Mouse (Mus musculus): ENCODE measurements around the gene Slc26a3. TPM values are rescaled to one million over a fixed set of nuclear protein-coding genes. Genes with fewer than 3 reads are reported as not detected.

Slc26a3 gene
- polyA plus RNA-seq, 1 experiment from 2014 or later = 12.5 TPM

DNA sequence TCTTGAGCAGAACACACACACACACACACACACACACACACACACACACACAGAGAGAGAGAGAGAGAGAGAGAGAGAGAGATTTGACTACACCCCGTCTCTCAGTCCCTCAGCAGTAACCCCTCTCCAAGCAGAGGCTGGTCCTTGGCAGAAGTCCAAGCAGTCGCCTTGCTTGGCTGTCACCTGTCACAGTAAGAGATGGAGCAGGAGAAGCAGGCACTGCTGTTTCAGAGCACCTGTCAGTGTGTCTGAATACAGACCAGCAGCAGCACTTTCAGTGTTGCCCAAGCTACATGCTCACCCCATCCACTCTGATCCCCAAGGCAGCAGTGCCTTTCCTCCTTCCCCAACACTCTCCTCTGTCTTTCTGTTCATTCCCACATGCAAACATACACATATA, 9.8 kb upstream of the Slc26a3 start:
- Histone ChIP-seq H3K4me1 (replicated peaks) (no peaks in the 10 kb centered on the region; the same call in 1 of the 2 replicates), H3K9ac (no peak overlapping the region), H3K27me3 (replicated peaks) (no peaks in the 10 kb centered on the region), H3K27ac (no peak overlapping the region), H3K36me3 (no peaks in the 10 kb centered on the region), H3K4me2 (replicated peaks) (no peak overlapping the region), H3K4me3 (replicated peaks) (no peak overlapping the region), H3K9me3 (no peaks in the 10 kb centered on the region)
- ATAC-seq = 0 out of 2 replicates have a peak, but pooled peaks have one; percentile 36
- 9% methylated on average over 2 of the region's 2 CpGs for WGBS

DNA sequence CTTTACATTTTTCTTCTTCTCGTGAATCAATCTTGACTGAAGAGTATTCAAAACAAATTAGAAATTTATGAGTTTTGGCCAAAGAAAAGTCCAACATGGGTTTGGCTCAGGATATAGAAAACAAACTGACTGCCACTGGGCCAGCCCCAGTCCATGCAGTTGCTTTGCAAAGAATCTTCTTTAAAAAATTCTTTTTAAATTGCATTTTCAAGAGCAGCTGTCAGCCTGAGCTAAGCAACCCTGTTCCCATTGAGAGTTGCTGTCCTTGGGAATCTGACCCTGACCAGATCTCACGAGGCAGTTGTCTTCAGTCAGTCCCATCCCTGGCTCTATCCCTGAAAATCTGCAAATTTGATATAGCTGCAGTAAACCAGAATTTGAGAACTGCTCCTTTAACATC, 8.2 kb upstream of the Slc26a3 start:
- no peak overlapping the region for H3K4me2 ChIP-seq (replicated peaks)
- H3K36me3 ChIP-seq = no peaks in the 10 kb centered on the region
- no peaks in the 10 kb centered on the region; the same call in 1 of the 2 replicates for H3K4me1 ChIP-seq (replicated peaks)
- peak; percentile 75 for ATAC-seq
- WGBS = 31% methylated on average over 2 of the region's 2 CpGs
- H3K4me3 ChIP-seq (replicated peaks) = no peak overlapping the region
- no peak overlapping the region for H3K9ac ChIP-seq
- no peaks in the 10 kb centered on the region for H3K27me3 ChIP-seq (replicated peaks)
- H3K9me3 ChIP-seq = no peaks in the 10 kb centered on the region
- no peak overlapping the region for H3K27ac ChIP-seq

DNA sequence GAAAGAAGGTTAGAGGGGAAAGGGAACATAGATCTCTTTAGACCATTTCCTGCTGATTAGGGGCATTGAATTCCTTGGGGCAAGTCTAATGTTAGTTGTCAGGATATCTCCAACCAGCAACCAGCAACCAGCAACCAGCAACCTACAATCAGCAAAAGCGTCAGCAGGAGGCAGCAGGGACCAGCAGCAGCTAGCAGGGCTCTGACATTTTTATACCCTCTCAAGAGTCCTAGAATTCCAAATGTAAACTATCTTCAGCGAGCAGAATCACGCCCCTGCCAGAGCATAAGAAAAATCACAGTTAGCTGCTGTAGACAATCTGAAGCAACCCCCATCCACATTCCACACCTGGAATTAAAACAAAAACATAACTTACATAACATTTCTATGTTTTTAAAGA, 3.4 kb upstream of the Slc26a3 start:
- no peaks in the 10 kb centered on the region for H3K9me3 ChIP-seq
- no peak overlapping the region for H3K9ac ChIP-seq
- H3K4me3 ChIP-seq (replicated peaks) = no peak overlapping the region
- no peaks in the 10 kb centered on the region for H3K27me3 ChIP-seq (replicated peaks)
- no peaks in the 10 kb centered on the region for H3K36me3 ChIP-seq
- 31% methylated on average over 3 of the region's 3 CpGs for WGBS
- no peak overlapping the region for H3K27ac ChIP-seq
- no peak overlapping the region for H3K4me2 ChIP-seq (replicated peaks)
- H3K4me1 ChIP-seq (replicated peaks) = no peaks in the 10 kb centered on the region
- no peak for ATAC-seq

DNA sequence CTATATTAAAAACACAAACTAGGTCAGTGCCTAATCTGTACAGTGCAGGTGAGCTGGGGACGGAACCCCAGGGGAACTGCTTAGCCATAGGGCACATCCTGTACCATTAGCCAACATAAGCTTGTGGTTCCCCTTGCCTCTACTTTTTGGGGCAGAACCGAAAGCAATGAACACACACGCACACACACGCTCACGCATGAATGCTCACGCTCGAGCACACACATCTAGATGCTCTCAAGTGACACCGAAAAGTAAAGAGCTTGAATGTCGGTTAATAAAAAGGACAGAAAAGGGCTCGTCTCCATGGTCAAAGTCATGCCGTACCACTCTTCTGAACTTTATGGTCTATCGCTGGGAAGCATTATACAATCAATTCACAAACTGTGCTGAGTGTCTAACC, 1.0 kb downstream of the Slc26a3 start:
- Histone ChIP-seq H3K4me2 (replicated peaks) (no peak overlapping the region), H3K9ac (no peak overlapping the region), H3K36me3 (no peaks in the 10 kb centered on the region), H3K9me3 (no peaks in the 10 kb centered on the region), H3K4me3 (replicated peaks) (no peak overlapping the region), H3K27me3 (replicated peaks) (no peaks in the 10 kb centered on the region), H3K27ac (no peak overlapping the region), H3K4me1 (replicated peaks) (no peaks in the 10 kb centered on the region)
- no peak for ATAC-seq
- WGBS = 95% methylated on average over 12 of the region's 12 CpGs

DNA sequence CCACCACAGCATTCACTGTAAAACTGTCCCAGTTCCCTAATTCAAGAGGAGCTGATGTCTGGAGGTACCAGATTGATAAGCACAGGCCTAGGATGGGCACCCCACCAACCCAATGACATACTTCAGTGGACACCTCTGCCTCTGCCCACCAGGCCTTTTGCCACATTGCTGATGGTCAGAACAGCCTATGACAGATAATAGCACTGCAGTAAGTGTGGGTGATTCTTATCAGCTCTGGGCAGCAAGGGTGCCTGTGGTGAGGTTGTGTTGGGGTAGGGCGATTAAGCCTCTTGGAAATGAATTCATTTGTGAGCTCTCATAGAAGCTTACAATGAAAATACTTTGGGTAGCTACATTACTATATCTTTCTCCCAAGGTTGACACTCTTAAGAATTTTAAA, 5.2 kb downstream of the Slc26a3 start:
- no peaks in the 10 kb centered on the region for H3K27me3 ChIP-seq (replicated peaks)
- no peak overlapping the region for H3K9ac ChIP-seq
- no peak for ATAC-seq
- no peaks in the 10 kb centered on the region for H3K36me3 ChIP-seq
- no peak overlapping the region for H3K4me3 ChIP-seq (replicated peaks)
- no peaks in the 10 kb centered on the region for H3K9me3 ChIP-seq
- H3K27ac ChIP-seq = no peak overlapping the region
- no peaks in the 10 kb centered on the region for H3K4me1 ChIP-seq (replicated peaks)
- 89% methylated on average over 1 of the region's 1 CpGs for WGBS
- H3K4me2 ChIP-seq (replicated peaks) = no peak overlapping the region

DNA sequence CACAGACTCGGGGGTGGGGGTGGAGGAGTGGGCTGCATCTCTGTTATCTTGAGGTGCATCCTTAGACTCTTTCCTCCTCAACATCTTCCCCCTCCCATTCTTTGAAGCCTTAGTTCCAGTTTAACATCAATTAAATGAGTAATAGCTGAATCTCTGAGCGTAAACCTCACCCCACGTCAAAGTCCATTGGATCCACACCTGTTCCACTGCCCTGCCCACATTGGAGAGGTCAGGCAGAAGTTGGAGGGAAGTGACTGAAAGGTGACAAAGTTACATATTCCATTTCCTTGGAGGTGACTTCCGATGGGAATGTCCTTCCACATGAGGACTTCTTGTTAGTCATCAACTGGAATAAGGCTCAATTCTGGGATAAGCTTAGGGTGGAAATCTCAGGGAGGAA, 7.0 kb downstream of the Slc26a3 start:
- Histone ChIP-seq H3K9ac (no peak overlapping the region), H3K4me2 (replicated peaks) (no peak overlapping the region), H3K4me3 (replicated peaks) (no peak overlapping the region), H3K27me3 (replicated peaks) (no peaks in the 10 kb centered on the region), H3K9me3 (no peaks in the 10 kb centered on the region), H3K4me1 (replicated peaks) (no peaks in the 10 kb centered on the region), H3K27ac (no peak overlapping the region), H3K36me3 (no peaks in the 10 kb centered on the region)
- WGBS = 74% methylated on average over 4 of the region's 4 CpGs
- peak; percentile 70 for ATAC-seq

DNA sequence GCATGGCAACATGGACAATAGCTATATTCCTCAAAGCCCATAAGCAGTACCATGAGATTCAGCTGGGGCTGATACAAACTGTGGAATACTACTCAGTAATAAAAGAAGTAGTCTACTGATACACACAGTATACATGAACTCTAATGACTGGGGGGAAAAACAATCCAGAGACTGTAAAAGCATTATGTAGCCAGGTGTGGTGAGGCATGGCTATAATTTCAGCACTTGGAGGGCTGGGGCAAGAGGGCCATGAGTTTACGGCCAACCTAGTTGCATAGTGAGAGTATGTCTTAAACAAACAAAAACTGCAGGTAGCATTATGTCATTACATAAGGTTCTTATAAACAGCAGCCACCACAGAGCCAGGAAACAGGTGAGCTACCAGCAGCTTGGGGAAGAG, 10.2 kb downstream of the Slc26a3 start:
- Histone ChIP-seq H3K4me2 (replicated peaks) (no peak overlapping the region), H3K27me3 (replicated peaks) (no peaks in the 10 kb centered on the region), H3K9ac (no peak overlapping the region), H3K4me3 (replicated peaks) (no peak overlapping the region), H3K36me3 (no peaks in the 10 kb centered on the region), H3K27ac (no peak overlapping the region), H3K9me3 (no peaks in the 10 kb centered on the region), H3K4me1 (replicated peaks) (no peaks in the 10 kb centered on the region)
- WGBS = 41% methylated on average over 1 of the region's 1 CpGs
- ATAC-seq = no peak

DNA sequence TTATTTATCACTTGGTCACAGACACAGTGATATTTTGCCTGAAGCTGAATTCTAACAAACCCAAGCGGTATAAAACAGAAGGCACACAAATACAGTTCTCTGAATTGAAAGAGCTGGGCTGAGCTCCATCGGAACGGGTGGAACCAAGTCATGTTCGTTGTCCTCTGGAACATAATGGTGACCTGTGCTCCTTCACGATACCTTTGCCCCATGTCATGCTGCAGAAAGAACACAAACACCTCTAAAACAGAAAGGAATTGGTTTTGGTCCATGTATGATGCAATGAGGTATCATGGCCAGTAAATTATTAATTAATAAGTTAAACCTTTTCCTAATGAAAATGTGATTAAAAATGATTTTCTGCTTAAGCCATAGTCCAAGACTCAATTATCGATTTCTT, 11.3 kb downstream of the Slc26a3 start:
- ATAC-seq = no peak
- no peak overlapping the region for H3K4me2 ChIP-seq (replicated peaks)
- H3K9me3 ChIP-seq = no peaks in the 10 kb centered on the region
- no peak overlapping the region for H3K9ac ChIP-seq
- 95% methylated on average over 6 of the region's 6 CpGs for WGBS
- no peak overlapping the region for H3K27ac ChIP-seq
- no peaks in the 10 kb centered on the region for H3K4me1 ChIP-seq (replicated peaks)
- no peaks in the 10 kb centered on the region for H3K36me3 ChIP-seq
- no peak overlapping the region for H3K4me3 ChIP-seq (replicated peaks)
- no peaks in the 10 kb centered on the region for H3K27me3 ChIP-seq (replicated peaks)

DNA sequence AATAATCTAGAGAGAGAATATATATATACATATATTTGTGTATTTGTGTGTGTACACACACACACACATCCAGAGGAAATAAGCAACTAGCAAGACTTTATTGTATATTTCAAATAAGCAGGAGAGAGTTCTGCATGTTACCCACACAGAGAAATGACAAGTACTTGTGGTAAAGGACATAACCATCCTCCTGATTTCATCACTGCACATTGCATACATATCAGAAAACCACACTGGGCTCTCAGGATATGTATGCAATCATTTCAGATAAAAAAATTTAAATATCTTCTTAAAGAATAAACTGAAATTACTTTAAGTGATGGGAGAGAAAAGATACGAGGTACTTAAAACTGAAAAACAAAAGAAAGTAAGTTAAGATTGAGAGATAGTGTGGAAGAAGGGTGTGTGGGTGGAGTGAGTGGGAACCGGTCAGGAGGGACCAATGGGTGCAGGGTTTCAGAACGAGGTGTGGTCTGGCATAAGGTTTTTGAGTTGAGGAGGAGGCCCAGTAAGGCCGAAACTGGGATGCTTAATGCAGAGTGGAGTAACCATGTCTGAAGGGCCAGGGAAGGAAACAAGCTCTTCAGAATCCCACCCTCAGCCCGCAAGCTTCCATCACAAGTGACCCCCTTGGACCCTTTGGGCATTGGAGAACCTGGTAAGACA, 14.0 kb downstream of the Slc26a3 start:
- ATAC-seq = no peak
- no peaks in the 10 kb centered on the region for H3K27me3 ChIP-seq (replicated peaks)
- 74% methylated on average over 5 of the region's 5 CpGs for WGBS
- H3K27ac ChIP-seq = no peak overlapping the region
- H3K4me2 ChIP-seq (replicated peaks) = no peak overlapping the region
- H3K4me1 ChIP-seq (replicated peaks) = no peaks in the 10 kb centered on the region
- H3K4me3 ChIP-seq (replicated peaks) = no peak overlapping the region
- no peaks in the 10 kb centered on the region for H3K9me3 ChIP-seq
- H3K9ac ChIP-seq = no peak overlapping the region
- H3K36me3 ChIP-seq = no peaks in the 10 kb centered on the region

DNA sequence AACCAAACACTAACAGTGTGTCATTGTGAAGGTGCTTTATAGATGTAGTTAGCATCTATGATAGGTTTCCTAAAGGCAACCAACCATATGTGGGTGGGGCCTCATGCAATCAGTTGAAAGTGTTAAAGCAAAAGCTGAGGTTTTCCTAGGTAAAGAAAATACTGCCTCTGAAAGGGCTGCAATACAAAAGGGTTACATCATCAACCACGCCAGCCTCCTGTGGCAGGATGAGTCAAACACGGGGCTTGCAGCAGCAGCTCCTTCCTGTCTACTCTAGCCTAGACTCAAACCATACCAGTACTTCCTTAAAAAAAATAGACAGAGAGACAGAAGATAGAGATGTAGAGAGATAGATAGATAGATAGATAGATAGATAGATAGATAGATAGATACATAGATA, 25.3 kb downstream of the Slc26a3 start:
- no peak overlapping the region for H3K9ac ChIP-seq
- no peak overlapping the region for H3K27ac ChIP-seq
- 65% methylated on average over 2 of the region's 2 CpGs for WGBS
- no peak for ATAC-seq
- no peaks in the 10 kb centered on the region for H3K36me3 ChIP-seq
- H3K4me1 ChIP-seq (replicated peaks) = no peaks in the 10 kb centered on the region
- H3K4me2 ChIP-seq (replicated peaks) = no peak overlapping the region
- H3K4me3 ChIP-seq (replicated peaks) = no peak overlapping the region
- no peaks in the 10 kb centered on the region for H3K9me3 ChIP-seq
- H3K27me3 ChIP-seq (replicated peaks) = no peaks in the 10 kb centered on the region

DNA sequence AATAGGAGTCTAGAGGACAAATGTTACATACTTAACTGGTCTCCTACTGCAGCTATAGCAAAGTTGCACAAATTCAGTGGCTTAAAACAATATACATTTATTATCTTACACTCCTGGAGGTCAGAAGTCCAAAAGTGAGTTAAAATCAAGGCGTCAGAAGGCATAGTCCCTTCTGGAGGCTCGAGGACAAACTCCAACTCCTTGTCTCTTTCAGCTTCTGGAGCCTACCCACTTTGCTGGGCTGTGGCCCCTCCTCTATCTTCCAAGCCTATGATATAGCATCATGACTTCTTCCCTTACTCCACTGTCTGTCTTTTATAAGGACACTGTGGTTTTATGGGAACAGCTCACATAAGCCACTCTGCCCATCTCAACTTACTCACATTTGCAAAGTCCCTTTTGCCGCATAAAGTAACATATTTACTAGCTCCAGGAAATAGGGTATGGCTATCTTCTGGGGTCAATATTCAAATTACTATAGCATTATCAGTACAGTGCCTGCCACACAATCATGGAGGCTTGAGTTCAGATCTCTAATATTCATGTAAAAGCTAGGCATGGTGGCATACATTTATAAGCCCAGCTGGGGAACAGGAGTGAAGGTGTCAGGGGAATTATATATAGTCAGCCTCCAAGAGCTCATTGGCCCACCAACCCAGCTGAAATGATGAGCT, 31.4 kb downstream of the Slc26a3 start:
- no peaks in the 10 kb centered on the region for H3K36me3 ChIP-seq
- peak; percentile 93 for ATAC-seq
- no peaks in the 10 kb centered on the region for H3K27me3 ChIP-seq (replicated peaks)
- H3K4me1 ChIP-seq (replicated peaks) = no peaks in the 10 kb centered on the region
- WGBS = 63% methylated on average over 3 of the region's 3 CpGs
- no peak overlapping the region for H3K27ac ChIP-seq
- no peak overlapping the region for H3K9ac ChIP-seq
- no peak overlapping the region for H3K4me3 ChIP-seq (replicated peaks)
- H3K4me2 ChIP-seq (replicated peaks) = no peak overlapping the region
- no peaks in the 10 kb centered on the region for H3K9me3 ChIP-seq

DNA sequence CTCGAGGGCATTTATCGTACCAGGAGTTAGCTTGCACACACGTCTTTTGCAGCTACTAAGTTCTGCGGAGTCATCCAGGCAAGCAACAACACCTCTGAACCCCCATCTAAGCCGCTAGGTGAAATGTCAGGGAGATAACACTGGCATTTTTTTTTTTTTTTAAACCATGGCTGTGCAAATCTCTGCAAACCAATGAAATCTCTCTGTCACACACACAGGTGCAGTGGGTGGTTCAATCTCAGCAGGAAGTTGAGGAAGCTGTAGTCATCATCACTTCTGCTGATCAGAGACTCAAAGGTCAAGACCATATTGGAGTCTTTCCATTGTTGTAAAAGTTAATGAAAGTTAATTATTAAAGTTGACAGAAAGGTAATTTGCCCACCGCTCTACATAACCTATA, 47.1 kb downstream of the Slc26a3 start:
- Histone ChIP-seq H3K4me1 (replicated peaks) (0 out of 2 replicates have a peak, but pooled peaks cover 2% of the 10 kb centered on the region), H3K4me3 (replicated peaks) (no peak overlapping the region), H3K4me2 (replicated peaks) (peak overlapping the region; percentile 31), H3K9me3 (no peaks in the 10 kb centered on the region), H3K9ac (no peak overlapping the region), H3K27me3 (replicated peaks) (no peaks in the 10 kb centered on the region), H3K27ac (peak overlapping the region; percentile 73), H3K36me3 (no peaks in the 10 kb centered on the region)
- ATAC-seq = peak; percentile 93
- 40% methylated on average over 6 of the region's 6 CpGs for WGBS

DNA sequence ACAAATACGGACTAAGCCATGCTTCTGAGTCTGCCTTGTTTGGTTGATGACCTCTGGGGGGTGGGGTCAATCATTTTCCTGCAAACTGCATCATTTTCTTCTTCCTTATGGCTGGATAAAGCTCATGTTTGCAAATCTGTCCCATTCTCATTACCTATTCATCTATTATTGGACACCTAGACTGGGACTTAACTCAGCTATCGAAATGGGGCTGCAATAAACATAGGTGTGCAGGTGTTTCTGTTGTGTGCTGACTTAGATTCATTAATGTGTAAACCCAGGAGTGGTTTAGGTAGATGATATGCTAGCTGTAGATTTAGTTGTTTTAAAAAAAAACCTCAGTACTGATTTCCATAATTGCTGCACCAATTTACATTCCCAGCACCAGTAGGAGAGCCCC, 48.9 kb downstream of the Slc26a3 start:
- H3K9ac ChIP-seq = no peak overlapping the region
- 0 out of 2 replicates have a peak overlapping the region, but pooled peaks have one; percentile 28 for H3K4me2 ChIP-seq (replicated peaks)
- H3K27ac ChIP-seq = peak overlapping the region; percentile 45
- no peaks in the 10 kb centered on the region for H3K36me3 ChIP-seq
- H3K4me3 ChIP-seq (replicated peaks) = no peak overlapping the region
- no peaks in the 10 kb centered on the region for H3K9me3 ChIP-seq
- 62% methylated on average over 2 of the region's 2 CpGs for WGBS
- H3K4me1 ChIP-seq (replicated peaks) = peaks cover 7% of the 10 kb centered on the region
- no peaks in the 10 kb centered on the region for H3K27me3 ChIP-seq (replicated peaks)
- peak; percentile 50 for ATAC-seq

All from intestine, embryonic 15.5 days (tissue).